Mouse (Mus musculus) olfactory bulb, adult 2 months (tissue): ENCODE data around the gene Gm11758.

Source experiments
- CTCF ChIP-seq: fragments of 200-500 bp; IDR thresholded peaks from 2 replicates; pipeline ENCODE4 v1.5.1; 2012; ENCODE audit warnings: low read depth, mild to moderate bottlenecking, low read length, moderate library complexity; ENCODE audit not compliant: insufficient read depth
- POLR2A ChIP-seq: fragments of 200-500 bp; IDR thresholded peaks from 2 replicates; pipeline ENCODE4 v1.6.1; 2012; ENCODE audit warnings: mild to moderate bottlenecking, low read depth, low read length, moderate library complexity; ENCODE audit not compliant: insufficient read depth

DNA sequence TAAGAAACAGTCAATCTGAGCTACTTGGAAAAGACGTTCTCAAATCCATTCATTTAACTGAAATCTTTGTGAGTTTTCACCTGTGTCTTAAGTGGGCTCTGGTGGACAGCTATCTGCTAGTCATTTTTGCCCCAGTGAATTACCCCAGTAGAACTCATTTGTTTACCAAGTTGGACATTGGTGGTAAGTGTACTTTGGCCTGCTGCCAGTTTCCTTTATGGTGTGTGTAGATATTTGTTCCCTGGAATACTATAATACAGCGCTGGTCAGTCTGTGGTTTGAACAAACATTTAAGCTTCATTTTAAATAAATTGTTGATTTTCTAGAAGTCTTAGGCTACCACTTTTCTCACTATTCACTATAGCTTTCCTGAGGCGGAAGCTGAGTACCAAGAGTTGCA, 49.5 kb downstream of the Gm11758 start:
- TF ChIP-seq POLR2A (no peak), CTCF (no peak)
